Mouse (Mus musculus): ENCODE results near the gene Snrpa1.

- TF ChIP-seq MYB (IDR thresholded peaks at IDR 0.05; ENCODE audit: low read depth, low read length) (no peak), CTCF (IDR thresholded peaks at IDR 0.05 in 2 of 3, conservative IDR thresholded peaks at IDR 0.05 in 1 of 3; ENCODE audit: control insufficient read depth in 1 of 3, insufficient read depth in 1 of 3, low read depth in 2 of 3, low read length in 3 of 3, poor library complexity in 1 of 3, severe bottlenecking in 1 of 3) (no peak), POLR2A (IDR thresholded peaks at IDR 0.05; ENCODE audit: control insufficient read depth in 1 of 2, insufficient read depth in 1 of 2, low read depth in 1 of 2, low read length in 2 of 2, poor library complexity in 1 of 2) (no peak), GATA1 (IDR thresholded peaks at IDR 0.05; ENCODE audit: low read depth, low read length) (no peak), MAX (IDR thresholded peaks at IDR 0.05; ENCODE audit: low read length) (no peak), ZNF384 (IDR thresholded peaks at IDR 0.05; ENCODE audit: low read depth, low read length) (no peak), TCF12 (IDR thresholded peaks at IDR 0.05; ENCODE audit: low read depth, low read length) (no peak), JUND (IDR thresholded peaks at IDR 0.05; ENCODE audit: low read depth, low read length) (no peak), POLR2AphosphoS2 (IDR thresholded peaks at IDR 0.05; ENCODE audit: low read length) (no peak), EP300 (IDR thresholded peaks at IDR 0.05; ENCODE audit: low read depth in 1 of 2, low read length in 2 of 2) (no peak), ZC3H11A (IDR thresholded peaks at IDR 0.05; ENCODE audit: low read depth, low read length) (no peak), TAL1 (IDR thresholded peaks at IDR 0.05; ENCODE audit: low read length) (no peak), SMC3 (IDR thresholded peaks at IDR 0.05; ENCODE audit: low read depth, low read length) (no peak), MAFK (IDR thresholded peaks at IDR 0.05; ENCODE audit: borderline replicate concordance, low read depth, low read length) (no peak)
These were observed at the start of gene Snrpa1 for GRCm38 (mm10) chr7:66058703-66059102.
